Mouse (Mus musculus) lung, postnatal 0 days (tissue): ENCODE results near the gene 2410004P03Rik. TPM values are rescaled to one million over a fixed set of nuclear protein-coding genes. Genes with fewer than 3 reads are reported as not detected.

Experiments
- ATAC-seq: fragments of 200-750 bp; cut with Nextera tagmentation; 2 replicates; pipeline ENCODE4 v1.8.0; 2017; ENCODE audit warnings: moderate library complexity
- DNase-seq: peaks from one replicate; pipeline ENCODE4 v3.0.0-alpha.2; 2016; ENCODE audit warnings: low spot score
- H3K27ac ChIP-seq: fragments of 300-500 bp; sonication (generic); 2 replicates; pipeline ENCODE4 v1.5.1; 2014; ENCODE audit warnings: antibody characterized with exemption, mild to moderate bottlenecking, low read length, mixed read lengths
- H3K27me3 ChIP-seq: fragments of 300-500 bp; sonication (generic); replicated peaks from 2 replicates; pipeline ENCODE4 v1.6.1; 2014; ENCODE audit warnings: low read length, mixed read lengths; ENCODE audit not compliant: insufficient read depth
- H3K36me3 ChIP-seq: fragments of 300-500 bp; sonication (generic); 2 replicates; pipeline ENCODE4 v1.6.1; 2014; ENCODE audit warnings: low read length, mixed read lengths; ENCODE audit not compliant: insufficient read depth
- H3K4me1 ChIP-seq: fragments of 300-500 bp; sonication (generic); 2 replicates; pipeline ENCODE4 v1.6.1; 2014; ENCODE audit warnings: antibody characterized with exemption, low read depth, low read length, mixed read lengths; ENCODE audit not compliant: insufficient read depth
- H3K4me2 ChIP-seq: fragments of 300-500 bp; sonication (generic); replicated peaks from 2 replicates; pipeline ENCODE4 v1.6.1; 2014; ENCODE audit warnings: low read depth, mild to moderate bottlenecking, low read length, moderate library complexity, mixed read lengths
- H3K4me3 ChIP-seq: fragments of 300-500 bp; sonication (generic); 2 replicates; pipeline ENCODE4 v1.5.1; 2014; ENCODE audit warnings: low read depth, low read length
- H3K9ac ChIP-seq: fragments of 300-500 bp; sonication (generic); replicated peaks from 2 replicates; pipeline ENCODE4 v1.6.1; 2014; ENCODE audit warnings: low read depth, mild to moderate bottlenecking
- H3K9me3 ChIP-seq: fragments of 300-500 bp; sonication (generic); 2 replicates; pipeline ENCODE4 v1.6.1; 2016; ENCODE audit warnings: low read length, mixed read lengths
- CTCF ChIP-seq: IDR thresholded peaks from 2 replicates; pipeline ENCODE4 v1.5.1; 2016; ENCODE audit warnings: antibody characterized with exemption, mild to moderate bottlenecking
- EP300 ChIP-seq: IDR thresholded peaks from 2 replicates; pipeline ENCODE4 v1.6.1; 2016; ENCODE audit warnings: antibody characterized with exemption, mild to moderate bottlenecking, control low read depth
- WGBS: fragments of 180-500 bp; shearing (Covaris S2); extraction: QIAGEN DNeasy Blood & Tissue Kit; methylation state at CpG from one replicate; pipeline ENCODE4 v1.1.7; 2014; 5-methylcytosine and 5-hydroxymethylcytosine counted together
- polyA plus RNA-seq: library from polyadenylated mRNA; unstranded; fragments of >200 nt; fragmentation: Nextera tagmentation; extraction: Ambion mirVana; gene quantifications from 2 replicates; pipeline ENCODE4 v1.2.1, GENCODE M21; 2015

Gene 2410004P03Rik
- polyA plus RNA-seq, 1 experiment from 2014 or later = 13.6 TPM

DNA sequence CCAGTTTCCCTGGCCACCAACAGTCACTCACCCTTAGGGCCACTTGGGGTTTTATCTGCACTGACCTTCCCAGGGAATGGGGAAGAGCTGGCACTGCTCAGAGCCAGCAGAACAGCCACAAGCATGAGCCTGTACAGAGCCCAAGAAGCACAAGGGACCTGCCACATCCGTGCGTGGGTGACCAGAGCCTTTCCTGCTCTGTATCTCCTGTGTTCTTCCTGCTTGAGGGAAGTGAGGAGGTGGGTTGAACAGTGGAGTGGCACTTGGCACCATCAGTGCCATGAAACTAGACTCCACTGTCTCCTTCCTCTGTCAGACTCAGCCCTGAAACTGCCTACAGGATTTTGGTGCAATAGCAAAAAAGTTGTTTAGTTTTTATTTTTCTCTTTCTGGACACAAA is 41.1 kb upstream of the 2410004P03Rik start:
- H3K27me3 ChIP-seq = no peaks in the 10 kb centered on the region
- no peak overlapping the region for H3K4me3 ChIP-seq
- 61% methylated on average over 2 of the region's 2 CpGs for WGBS
- no peaks in the 10 kb centered on the region for H3K4me1 ChIP-seq
- no peak overlapping the region for H3K27ac ChIP-seq
- DNase-seq (no peak), ATAC-seq (no peak)
- H3K9me3 ChIP-seq = no peaks in the 10 kb centered on the region
- H3K4me2 ChIP-seq = no peak overlapping the region
- no peak for TF ChIP-seq CTCF
- no peak for TF ChIP-seq EP300
- H3K9ac ChIP-seq = no peak overlapping the region
- no peaks in the 10 kb centered on the region for H3K36me3 ChIP-seq

GRCm38 (mm10) chr12:17051057-17051456 is 39.5 kb upstream of the 2410004P03Rik start:
- H3K4me2 ChIP-seq = no peak overlapping the region
- no peak overlapping the region for H3K9ac ChIP-seq
- no peak overlapping the region for H3K27ac ChIP-seq
- no peaks in the 10 kb centered on the region for H3K36me3 ChIP-seq
- DNase-seq = no peak
- H3K9me3 ChIP-seq = no peaks in the 10 kb centered on the region
- 21% methylated on average over 4 of the region's 4 CpGs for WGBS
- TF ChIP-seq EP300 (no peak), CTCF (no peak)
- no peaks in the 10 kb centered on the region for H3K4me1 ChIP-seq
- no peak overlapping the region for H3K4me3 ChIP-seq
- no peaks in the 10 kb centered on the region for H3K27me3 ChIP-seq
- ATAC-seq = no peak

GRCm38 (mm10) chr12:17049796-17050195 is 38.3 kb upstream of the 2410004P03Rik start:
- no peak for DNase-seq
- Histone ChIP-seq H3K27ac (no peak overlapping the region), H3K4me1 (no peaks in the 10 kb centered on the region), H3K4me2 (no peak overlapping the region), H3K4me3 (no peak overlapping the region), H3K27me3 (no peaks in the 10 kb centered on the region), H3K36me3 (no peaks in the 10 kb centered on the region), H3K9me3 (no peaks in the 10 kb centered on the region), H3K9ac (no peak overlapping the region)
- no peak for ATAC-seq
- no peak for TF ChIP-seq EP300
- peak; percentile 22; the same call in 1 of the 2 replicates for TF ChIP-seq CTCF
- 89% methylated on average over 1 of the region's 1 CpGs for WGBS

DNA sequence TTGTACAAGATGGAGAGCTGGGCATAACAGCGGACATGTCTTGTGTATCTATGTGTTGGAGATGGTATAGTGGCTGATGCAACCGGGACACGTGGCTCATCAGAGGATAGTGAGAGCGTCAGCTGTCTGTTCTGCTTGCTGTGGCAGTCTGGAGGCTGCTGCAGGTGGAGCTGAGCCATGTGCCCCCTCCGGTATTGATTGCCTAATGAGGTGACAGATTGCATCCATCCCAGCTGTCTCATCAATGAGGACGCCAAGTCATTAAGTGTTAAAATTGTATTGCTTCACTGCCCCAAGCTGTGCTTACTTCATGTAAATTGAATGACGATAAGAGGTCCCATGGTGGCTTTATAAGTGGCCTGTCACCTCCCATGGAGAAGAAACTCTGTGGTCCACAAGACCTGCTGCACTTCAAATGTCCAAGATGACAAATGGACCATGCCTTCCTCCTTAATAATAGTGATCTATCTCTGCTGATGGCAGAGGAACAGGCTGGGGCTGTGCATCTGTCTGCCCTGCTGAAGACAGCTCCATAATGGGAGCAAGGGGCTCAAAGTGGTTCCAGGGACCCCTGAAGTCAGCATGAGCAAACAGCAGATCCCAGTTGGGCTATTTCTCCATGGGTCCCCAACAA is 37.6 kb upstream of the 2410004P03Rik start:
- H3K36me3 ChIP-seq = no peaks in the 10 kb centered on the region

DNA sequence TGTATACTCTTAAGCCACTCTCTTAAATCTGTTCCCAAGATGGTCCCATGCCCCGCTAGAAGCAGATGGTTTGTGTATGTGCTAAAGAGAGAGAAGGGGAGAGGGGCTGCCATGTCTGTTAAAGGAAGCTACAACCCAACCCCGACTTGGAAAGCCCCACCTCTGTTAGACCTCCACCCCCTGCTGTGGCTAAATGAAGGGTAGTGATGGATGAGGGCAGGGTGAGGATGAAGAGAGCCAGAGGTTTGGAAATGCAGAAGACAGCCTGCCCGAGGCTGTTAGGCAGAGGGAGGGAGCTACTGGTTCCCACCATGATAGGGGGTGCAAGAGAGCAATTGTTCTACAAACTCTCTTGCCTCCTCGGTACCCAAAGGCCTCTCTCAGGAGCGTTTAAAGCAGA is 31.8 kb upstream of the 2410004P03Rik start:
- no peaks in the 10 kb centered on the region for H3K36me3 ChIP-seq
- H3K27ac ChIP-seq = no peak overlapping the region
- no peak overlapping the region for H3K9ac ChIP-seq
- WGBS = 42% methylated on average over 5 of the region's 5 CpGs
- no peak overlapping the region for H3K4me3 ChIP-seq
- no peaks in the 10 kb centered on the region for H3K9me3 ChIP-seq
- ATAC-seq (no peak), DNase-seq (no peak)
- no peaks in the 10 kb centered on the region for H3K27me3 ChIP-seq
- TF ChIP-seq EP300 (no peak), CTCF (no peak)
- H3K4me1 ChIP-seq = no peaks in the 10 kb centered on the region
- no peak overlapping the region for H3K4me2 ChIP-seq

More for the DNA sequence above, 37.6 kb upstream of the 2410004P03Rik start:
- TF ChIP-seq CTCF (no peak), EP300 (no peak)
- Histone ChIP-seq H3K27me3 (no peaks in the 10 kb centered on the region), H3K4me3 (no peak overlapping the region), H3K4me1 (no peaks in the 10 kb centered on the region), H3K27ac (no peak overlapping the region), H3K4me2 (no peak overlapping the region), H3K9ac (no peak overlapping the region), H3K9me3 (no peaks in the 10 kb centered on the region)
- ATAC-seq (peak; percentile 28; the same call in 1 of the 2 replicates), DNase-seq (peak; percentile 10)
- 57% methylated on average over 7 of the region's 7 CpGs for WGBS

- H3K36me3 ChIP-seq = no peaks in the 10 kb centered on the region
- no peak overlapping the region for H3K4me3 ChIP-seq
- WGBS = 33% methylated on average over 1 of the region's 1 CpGs
- TF ChIP-seq EP300 (0 out of 2 replicates have a peak, but pooled peaks have one; percentile 15), CTCF (no peak)
- ATAC-seq (no peak), DNase-seq (peak; percentile 26)
- no peaks in the 10 kb centered on the region for H3K9me3 ChIP-seq
- H3K9ac ChIP-seq = no peak overlapping the region
- H3K27me3 ChIP-seq = no peaks in the 10 kb centered on the region
- no peak overlapping the region for H3K27ac ChIP-seq
- no peak overlapping the region for H3K4me2 ChIP-seq
- no peaks in the 10 kb centered on the region for H3K4me1 ChIP-seq
Observed at GRCm38 (mm10) chr12:17040567-17040966, 29.0 kb upstream of the 2410004P03Rik start.

- WGBS = 64% methylated on average over 2 of the region's 2 CpGs
- ATAC-seq (no peak), DNase-seq (no peak)
- H3K4me2 ChIP-seq = no peak overlapping the region
- no peak overlapping the region for H3K4me3 ChIP-seq
- no peaks in the 10 kb centered on the region for H3K4me1 ChIP-seq
- no peak for TF ChIP-seq EP300
- no peak for TF ChIP-seq CTCF
- no peaks in the 10 kb centered on the region for H3K9me3 ChIP-seq
- no peaks in the 10 kb centered on the region for H3K27me3 ChIP-seq
- no peak overlapping the region for H3K27ac ChIP-seq
- no peaks in the 10 kb centered on the region for H3K36me3 ChIP-seq
- H3K9ac ChIP-seq = no peak overlapping the region
Observed at GRCm38 (mm10) chr12:17039415-17039814, 27.9 kb upstream of the 2410004P03Rik start.
